Mouse (Mus musculus) forebrain, embryonic 10.5 days (tissue): ENCODE measurements around the gene Golga2. TPM values are rescaled to one million over a fixed set of nuclear protein-coding genes. Genes with fewer than 3 reads are reported as not detected.
A peak's percentile ranks its signal among the peaks of the same experiment; 100 is the strongest.

ENCODE experiments used
- DNase-seq: peaks from one replicate; pipeline ENCODE4 v3.0.0-alpha.2; 2017; ENCODE audit warnings: low spot score; ENCODE audit errors: extremely low spot score
- H3K27ac ChIP-seq: fragments of 300-500 bp; sonication (generic); 2 replicates; pipeline ENCODE4 v1.5.1; 2016; ENCODE audit warnings: mild to moderate bottlenecking
- H3K27me3 ChIP-seq: fragments of 300-500 bp; sonication (generic); 2 replicates; pipeline ENCODE4 v1.6.1; 2016; ENCODE audit warnings: mild to moderate bottlenecking; ENCODE audit not compliant: poor library complexity, severe bottlenecking
- H3K36me3 ChIP-seq: fragments of 300-500 bp; sonication (generic); replicated peaks from 2 replicates; pipeline ENCODE4 v1.6.1; 2016; ENCODE audit warnings: mild to moderate bottlenecking, moderate library complexity
- H3K4me1 ChIP-seq: fragments of 300-500 bp; sonication (generic); 2 replicates; pipeline ENCODE4 v1.6.1; 2016
- H3K4me3 ChIP-seq: fragments of 300-500 bp; sonication (generic); 2 replicates; pipeline ENCODE4 v1.5.1; 2016; ENCODE audit warnings: mild to moderate bottlenecking, moderate library complexity
- H3K9me3 ChIP-seq: fragments of 300-500 bp; sonication (generic); 2 replicates; pipeline ENCODE4 v1.6.1; 2016; ENCODE audit warnings: mild to moderate bottlenecking, moderate library complexity
- WGBS: fragments of 180-500 bp; shearing (Covaris S2); methylation state at CpG from one replicate; pipeline ENCODE4 v1.1.7; 2016; 5-methylcytosine and 5-hydroxymethylcytosine counted together
- polyA plus RNA-seq: library from polyadenylated mRNA; unstranded; fragments of >200 nt; fragmentation: Nextera tagmentation; extraction: Ambion mirVana; gene quantifications from 2 replicates; pipeline ENCODE4 v1.2.1, GENCODE M21; 2016

Gene Golga2
- polyA plus RNA-seq, 1 experiment from 2014 or later: 16.6 TPM

GRCm38 (mm10) chr2:32299469-32299868, 12.3 kb downstream of the Golga2 start:
- no peak overlapping the region for H3K4me3 ChIP-seq
- H3K9me3 ChIP-seq: no peaks in the 10 kb centered on the region
- no peaks in the 10 kb centered on the region for H3K27me3 ChIP-seq
- no peak overlapping the region for H3K27ac ChIP-seq
- WGBS: 95% methylated on average over 4 of the region's 4 CpGs
- H3K4me1 ChIP-seq: peaks cover under 1% of the 10 kb centered on the region; the same call in 1 of the 2 replicates
- H3K36me3 ChIP-seq: peaks cover 92% of the 10 kb centered on the region
- no peak for DNase-seq

DNA sequence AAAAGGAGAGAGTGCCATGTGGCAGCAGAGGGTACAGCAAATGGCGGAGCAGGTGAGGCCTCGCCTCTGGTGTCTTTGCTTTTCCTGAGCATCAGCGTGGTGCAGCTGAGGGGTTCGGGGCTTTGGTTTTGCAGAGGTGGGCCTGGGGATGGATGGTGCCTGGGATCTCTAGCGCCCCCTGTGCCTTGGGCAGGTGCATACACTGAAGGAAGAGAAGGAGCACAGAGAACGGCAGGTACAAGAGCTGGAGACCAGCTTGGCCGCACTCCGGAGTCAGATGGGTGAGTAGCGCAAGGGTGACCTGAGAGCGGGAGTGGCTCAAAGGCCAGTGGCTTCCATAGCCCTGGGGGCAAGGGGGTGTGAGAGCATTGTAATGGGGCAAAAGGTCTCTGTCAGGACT, 15.8 kb downstream of the Golga2 start:
- Histone ChIP-seq H3K36me3 (peaks cover 97% of the 10 kb centered on the region), H3K4me3 (no peak overlapping the region), H3K27me3 (no peaks in the 10 kb centered on the region), H3K9me3 (no peaks in the 10 kb centered on the region), H3K27ac (no peak overlapping the region), H3K4me1 (peaks cover 7% of the 10 kb centered on the region; the same call in 1 of the 2 replicates)
- DNase-seq: no peak
- 89% methylated on average over 10 of the region's 10 CpGs for WGBS

DNA sequence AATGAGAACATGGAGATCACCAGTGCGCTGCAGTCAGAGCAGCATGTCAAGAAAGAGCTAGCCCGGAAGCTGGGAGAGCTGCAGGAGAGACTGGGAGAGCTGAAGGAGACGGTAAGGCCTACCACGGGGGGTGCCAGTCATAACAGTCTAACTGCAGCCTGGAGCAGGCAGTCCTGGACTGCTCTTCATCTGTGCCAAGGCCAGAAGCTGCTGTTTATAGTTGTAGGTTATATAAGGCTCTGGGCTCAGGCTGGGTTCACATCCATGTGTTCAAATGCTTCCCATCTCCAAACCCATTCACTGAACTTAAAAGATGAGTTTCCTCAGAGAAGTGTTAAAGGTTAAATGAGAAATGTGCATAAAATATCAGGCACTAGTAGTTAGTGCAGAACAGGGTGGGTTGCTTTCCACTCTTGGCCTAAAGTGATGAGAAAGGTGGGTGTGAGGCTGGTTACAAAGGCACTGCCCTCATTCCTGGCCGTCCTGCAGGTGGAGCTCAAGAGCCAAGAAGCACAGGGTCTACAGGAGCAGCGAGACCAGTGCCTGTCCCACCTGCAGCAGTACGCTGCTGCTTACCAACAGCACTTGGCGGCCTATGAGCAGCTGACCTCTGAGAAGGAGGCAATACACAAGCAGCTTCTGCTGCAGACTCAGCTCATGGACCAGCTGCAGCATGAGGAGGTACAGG, 17.1 kb downstream of the Golga2 start:
- Histone ChIP-seq H3K27me3 (no peaks in the 10 kb centered on the region), H3K4me1 (peaks cover 12% of the 10 kb centered on the region; the same call in 1 of the 2 replicates), H3K9me3 (no peaks in the 10 kb centered on the region), H3K27ac (no peak overlapping the region), H3K4me3 (no peak overlapping the region), H3K36me3 (peaks cover 94% of the 10 kb centered on the region)
- WGBS: 57% methylated on average over 8 of the region's 8 CpGs
- DNase-seq: peak; percentile 55

DNA sequence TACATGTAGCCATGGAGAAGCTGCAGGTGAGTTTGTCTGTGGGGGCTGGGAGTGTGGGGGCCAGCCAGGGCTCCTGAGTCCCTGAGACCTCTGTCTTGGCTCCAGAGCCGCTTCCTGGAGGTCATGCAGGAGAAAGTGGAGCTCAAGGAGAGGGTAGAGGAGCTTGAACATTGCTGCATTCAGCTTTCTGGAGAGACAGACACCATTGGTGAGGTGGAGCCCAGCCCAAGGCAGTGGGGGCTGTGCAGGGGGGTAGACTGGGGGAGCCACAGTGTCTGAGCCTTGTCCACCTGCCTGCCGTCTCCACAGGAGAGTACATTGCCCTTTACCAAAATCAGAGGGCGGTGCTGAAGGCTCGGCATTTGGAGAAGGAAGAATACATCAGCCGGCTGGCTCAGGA, 18.5 kb downstream of the Golga2 start:
- Histone ChIP-seq H3K4me3 (no peak overlapping the region), H3K36me3 (peaks cover 94% of the 10 kb centered on the region), H3K9me3 (no peaks in the 10 kb centered on the region), H3K27me3 (peaks cover 9% of the 10 kb centered on the region), H3K27ac (no peak overlapping the region), H3K4me1 (peaks cover 21% of the 10 kb centered on the region)
- no peak for DNase-seq
- WGBS: 90% methylated on average over 5 of the region's 5 CpGs

DNA sequence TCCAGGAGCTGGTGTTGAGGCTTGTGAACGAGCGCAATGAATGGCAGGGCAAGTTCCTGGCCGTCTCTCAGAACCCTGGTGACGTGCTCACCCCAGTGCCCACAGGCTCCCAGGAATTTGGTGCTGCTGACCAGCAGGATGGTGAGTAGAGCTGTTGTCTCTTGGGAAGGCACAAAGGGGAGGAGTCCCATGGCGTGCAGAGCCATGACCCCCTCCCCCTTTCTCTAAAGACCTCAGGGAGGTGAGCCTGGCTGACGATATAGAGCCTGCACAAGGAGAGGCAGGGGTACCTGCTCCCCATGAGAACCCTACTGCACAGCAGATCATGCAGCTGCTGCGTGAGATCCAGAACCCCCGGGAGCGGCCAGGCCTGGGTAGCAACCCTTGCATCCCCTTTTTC, 19.0 kb downstream of the Golga2 start:
- DNase-seq: no peak
- Histone ChIP-seq H3K4me1 (peaks cover 26% of the 10 kb centered on the region), H3K27me3 (peaks cover 14% of the 10 kb centered on the region), H3K9me3 (no peaks in the 10 kb centered on the region), H3K36me3 (peaks cover 89% of the 10 kb centered on the region), H3K4me3 (no peak overlapping the region), H3K27ac (no peak overlapping the region)
- WGBS: 82% methylated on average over 9 of the region's 9 CpGs

GRCm38 (mm10) chr2:32307247-32307798, 20.1 kb downstream of the Golga2 start:
- H3K4me3 ChIP-seq: no peak overlapping the region
- H3K9me3 ChIP-seq: no peaks in the 10 kb centered on the region
- H3K4me1 ChIP-seq: peaks cover 38% of the 10 kb centered on the region
- H3K36me3 ChIP-seq: peaks cover 78% of the 10 kb centered on the region
- 90% methylated on average over 6 of the region's 6 CpGs for WGBS
- H3K27ac ChIP-seq: no peak overlapping the region
- H3K27me3 ChIP-seq: peaks cover 19% of the 10 kb centered on the region
- no peak for DNase-seq

DNA sequence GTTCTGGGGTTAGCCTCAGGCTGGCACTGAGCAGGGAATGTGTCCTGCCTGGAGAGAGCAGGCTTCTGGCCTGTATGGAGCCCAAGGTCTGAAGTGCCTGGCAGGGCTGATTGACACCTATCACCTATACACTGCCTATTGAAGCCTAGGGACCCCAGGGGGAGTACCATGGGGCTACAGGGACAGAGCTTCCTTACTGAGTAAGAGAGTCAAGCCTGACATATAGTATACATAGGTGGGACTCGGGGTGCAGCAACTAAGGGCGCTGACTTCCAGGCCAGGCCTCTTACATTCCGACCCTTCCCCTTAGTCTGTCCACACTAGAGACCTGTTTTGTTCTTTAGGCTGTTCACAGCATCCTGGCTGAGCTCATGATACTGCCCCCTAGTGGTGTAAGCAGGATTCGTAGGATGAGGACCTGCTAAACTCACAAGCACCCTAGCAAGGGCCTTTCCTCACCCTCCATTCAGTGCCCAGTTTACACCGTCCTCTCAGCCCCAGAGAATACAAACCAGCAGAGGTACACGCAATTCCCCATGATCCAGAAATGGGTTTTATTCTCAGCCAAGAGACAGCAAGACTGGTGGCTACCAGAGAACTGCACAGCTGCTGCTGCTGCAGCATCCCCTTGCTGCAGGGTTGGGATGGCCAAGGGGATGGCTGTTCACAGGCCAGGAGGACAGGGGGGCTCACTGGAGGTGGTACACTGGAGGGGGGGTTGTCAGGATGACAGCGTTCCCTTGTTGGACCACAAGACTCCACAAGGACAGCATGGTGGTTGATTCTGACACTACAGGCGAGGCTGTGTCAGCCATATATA, 21.0 kb downstream of the Golga2 start:
- Histone ChIP-seq H3K27ac (no peak overlapping the region), H3K4me3 (no peak overlapping the region), H3K27me3 (peaks cover 27% of the 10 kb centered on the region), H3K36me3 (peaks cover 69% of the 10 kb centered on the region), H3K9me3 (no peaks in the 10 kb centered on the region), H3K4me1 (peaks cover 44% of the 10 kb centered on the region)
- peak; percentile 67 for DNase-seq
- WGBS: 47% methylated on average over 8 of the region's 8 CpGs

GRCm38 (mm10) chr2:32308870-32309568, 21.8 kb downstream of the Golga2 start:
- peaks cover 44% of the 10 kb centered on the region for H3K4me1 ChIP-seq
- H3K36me3 ChIP-seq: peaks cover 61% of the 10 kb centered on the region
- peaks cover 35% of the 10 kb centered on the region for H3K27me3 ChIP-seq
- H3K9me3 ChIP-seq: no peaks in the 10 kb centered on the region
- H3K27ac ChIP-seq: no peak overlapping the region
- DNase-seq: no peak
- 93% methylated on average over 16 of the region's 16 CpGs for whole genome bisulfite sequencing
- H3K4me3 ChIP-seq: no peak overlapping the region; the same call in 1 of the 2 replicates

GRCm38 (mm10) chr2:32310096-32310845, 23.1 kb downstream of the Golga2 start:
- no peak overlapping the region for H3K27ac ChIP-seq
- H3K4me1 ChIP-seq: peaks cover 45% of the 10 kb centered on the region
- peaks cover 48% of the 10 kb centered on the region for H3K36me3 ChIP-seq
- H3K9me3 ChIP-seq: no peaks in the 10 kb centered on the region
- no peak for DNase-seq
- no peak overlapping the region for H3K4me3 ChIP-seq
- H3K27me3 ChIP-seq: peaks cover 42% of the 10 kb centered on the region
- 88% methylated on average over 18 of the region's 18 CpGs for WGBS

- DNase-seq: no peak
- H3K27ac ChIP-seq: peak overlapping the region; percentile 88
- WGBS: 9% methylated on average over 41 of the region's 42 CpGs
- H3K27me3 ChIP-seq: peaks cover 54% of the 10 kb centered on the region
- peaks cover 34% of the 10 kb centered on the region for H3K36me3 ChIP-seq
- H3K4me1 ChIP-seq: peaks cover 59% of the 10 kb centered on the region
- peak overlapping the region; percentile 88 for H3K4me3 ChIP-seq
- no peaks in the 10 kb centered on the region for H3K9me3 ChIP-seq
Observed at GRCm38 (mm10) chr2:32311443-32312317, 24.5 kb downstream of the Golga2 start.

DNA sequence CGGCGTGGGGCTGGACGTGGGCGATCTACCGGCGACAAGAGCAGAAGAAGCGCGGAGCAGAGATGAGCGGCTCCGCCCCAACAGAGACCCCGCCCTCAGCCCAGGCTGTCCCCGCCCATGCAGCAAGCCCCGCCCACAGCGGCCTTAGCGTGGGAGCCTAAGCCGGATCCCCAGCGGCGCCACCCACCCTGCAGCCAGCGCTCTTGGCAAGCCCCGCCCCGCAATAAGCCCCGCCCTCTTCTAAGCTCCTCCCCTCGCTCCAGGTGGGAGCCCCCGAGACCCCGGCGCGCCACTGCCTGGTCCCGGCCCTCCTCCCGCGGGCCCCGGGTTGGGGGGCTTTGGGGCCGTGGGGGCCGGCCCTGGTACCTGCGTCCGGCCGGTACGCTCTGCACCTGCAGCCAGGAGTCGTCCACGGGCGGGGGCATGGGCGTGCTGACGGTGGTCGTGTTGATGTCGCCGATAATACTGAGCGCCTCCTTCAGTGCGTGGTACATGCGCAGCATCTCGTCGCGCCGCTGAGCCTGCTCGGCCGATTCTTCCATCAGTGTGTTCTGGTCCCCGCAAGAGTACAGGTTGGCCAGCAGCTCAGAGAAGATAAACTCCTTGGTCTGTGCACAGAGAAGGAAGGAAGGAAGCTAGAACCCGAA, 25.3 kb downstream of the Golga2 start:
- peaks cover 67% of the 10 kb centered on the region for H3K4me1 ChIP-seq
- H3K36me3 ChIP-seq: peaks cover 27% of the 10 kb centered on the region
- H3K4me3 ChIP-seq: peak overlapping the region; percentile 88
- peaks cover 61% of the 10 kb centered on the region for H3K27me3 ChIP-seq
- DNase-seq: peak; percentile 92
- peak overlapping the region; percentile 88 for H3K27ac ChIP-seq
- under 1% methylated on average over 56 of the region's 56 CpGs for WGBS
- H3K9me3 ChIP-seq: no peaks in the 10 kb centered on the region
